Mouse (Mus musculus) bone marrow macrophage, adult 2 months (primary cell): ENCODE data around the gene Klb.

Source experiments
- CTCF ChIP-seq: IDR thresholded peaks from 2 replicates; pipeline ENCODE4 v1.5.1; 2012; ENCODE audit warnings: low read depth, mild to moderate bottlenecking, low read length, moderate library complexity
- POLR2A ChIP-seq: IDR thresholded peaks from 2 replicates; pipeline ENCODE4 v1.6.1; 2012; ENCODE audit warnings: mild to moderate bottlenecking, low read depth, low read length, borderline replicate concordance

DNA sequence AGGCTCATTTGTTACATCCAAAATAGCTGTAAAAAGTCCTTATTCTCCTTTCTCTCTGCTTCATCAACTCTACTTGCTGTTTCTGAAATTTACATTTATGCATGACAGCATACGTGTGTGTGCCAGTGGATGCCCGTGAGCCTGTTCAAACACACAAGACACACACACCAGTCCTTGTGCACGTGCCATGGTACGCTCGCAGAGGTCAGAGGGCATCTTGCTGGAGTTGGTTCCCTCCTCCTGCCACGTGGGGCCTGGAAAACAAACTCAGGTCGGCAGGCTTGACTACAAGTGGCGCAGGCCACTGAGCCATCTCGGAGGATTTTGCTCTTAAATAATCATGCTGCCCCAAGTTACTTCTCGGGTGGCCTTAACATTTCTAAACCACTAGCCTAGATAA, 2.4 kb downstream of the Klb start:
- TF ChIP-seq CTCF = no peak
- TF ChIP-seq POLR2A = no peak
